26 mouse cellular contexts compared by ENCODE assay signal in the genomic region with DNA sequence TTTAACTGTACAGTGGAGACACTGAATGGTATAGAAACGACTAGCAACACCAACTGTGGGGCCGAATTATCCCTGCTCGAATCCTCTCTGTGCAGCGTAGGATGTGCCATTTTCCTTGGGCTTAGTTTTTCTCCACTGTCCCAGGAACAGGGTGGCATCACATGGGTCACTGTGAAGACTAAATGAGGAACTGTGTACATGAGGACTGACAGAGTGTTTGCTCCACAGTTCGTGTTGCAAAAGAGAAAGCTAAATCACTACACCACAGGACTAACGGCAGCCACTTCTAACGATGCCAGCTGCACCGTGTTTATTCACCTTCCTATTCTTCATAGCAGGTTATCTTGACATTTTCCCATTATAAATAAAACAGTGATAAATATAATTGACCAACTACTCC.
"Had no signal": no experiment of that assay in that cellular context is flagged by ENCODE, and none has a peak within 500 bp of the region (broad histone marks: within the 10 kb centered on the region; RNA-seq: fewer than 3 reads in every experiment).

No protein-coding gene starts in this region.

- H3K9me3 ChIP-seq: heart, embryonic 13.5 days; heart, embryonic 15.5 days; hindbrain, embryonic 13.5 days; hindbrain, embryonic 15.5 days; kidney, embryonic 15.5 days; limb, embryonic 13.5 days; limb, embryonic 15.5 days; liver, embryonic 13.5 days had no signal

- H3K27me3 ChIP-seq: heart, embryonic 13.5 days; heart, embryonic 15.5 days; hindbrain, embryonic 13.5 days; hindbrain, embryonic 15.5 days; kidney, embryonic 15.5 days; limb, embryonic 13.5 days; limb, embryonic 15.5 days; liver, embryonic 13.5 days had no signal

- H3K4me3 ChIP-seq: gastrocnemius, adult 2 months; heart, embryonic 13.5 days; heart, embryonic 15.5 days; hindbrain, embryonic 13.5 days; hindbrain, embryonic 15.5 days; kidney, embryonic 15.5 days; limb, embryonic 13.5 days; limb, embryonic 15.5 days; liver, embryonic 13.5 days had no signal

- DNase-seq: gastrocnemius, adult 2 months; gastrocnemius, postnatal 10 days; gastrocnemius, postnatal 25 days; heart, adult 18-20 months; heart, postnatal 14 days; heart, postnatal 4 days; kidney, adult 11 months; kidney, adult 2 months; kidney, adult 9 months; kidney, postnatal 14 days; kidney, postnatal 36 days; layer of hippocampus, adult 9-11 months; layer of hippocampus, postnatal 36 days; left cerebral cortex, postnatal 4 days; liver, embryonic 13.5 days had no signal

- H3K36me3 ChIP-seq: heart, embryonic 13.5 days; heart, embryonic 15.5 days; hindbrain, embryonic 13.5 days; hindbrain, embryonic 15.5 days; kidney, embryonic 15.5 days; limb, embryonic 13.5 days; limb, embryonic 15.5 days; liver, embryonic 13.5 days had no signal

- H3K27ac ChIP-seq: gastrocnemius, adult 2 months; heart, embryonic 13.5 days; heart, embryonic 15.5 days; hindbrain, embryonic 13.5 days; hindbrain, embryonic 15.5 days; hindbrain, postnatal 0 days; kidney, embryonic 15.5 days; kidney, postnatal 0 days; limb, embryonic 13.5 days; limb, embryonic 15.5 days; liver, embryonic 13.5 days had no signal

- ATAC-seq: hindbrain, postnatal 0 days; intestine, embryonic 16.5 days had no signal

- H3K4me1 ChIP-seq: kidney, embryonic 15.5 days; liver, embryonic 13.5 days had no signal

- H3K9ac ChIP-seq: heart, embryonic 13.5 days; heart, embryonic 15.5 days; hindbrain, embryonic 13.5 days; hindbrain, embryonic 15.5 days; kidney, embryonic 15.5 days; limb, embryonic 13.5 days; limb, embryonic 15.5 days; liver, embryonic 13.5 days had no signal

- H3K4me2 ChIP-seq: heart, embryonic 11.5 days; heart, embryonic 13.5 days; heart, embryonic 15.5 days; hindbrain, embryonic 13.5 days; hindbrain, embryonic 15.5 days; kidney, embryonic 15.5 days; limb, embryonic 13.5 days; limb, embryonic 15.5 days; liver, embryonic 13.5 days had no signal
